Mouse (Mus musculus) liver, adult (tissue): ENCODE measurements around the gene Usp49.

Experiments used
- GATA4 ChIP-seq: IDR thresholded peaks from 2 replicates; pipeline ENCODE4 v1.6.1; 2014; ENCODE audit warnings: mild to moderate bottlenecking, low read length; ENCODE audit not compliant: insufficient replicate concordance

Usp49 gene

GRCm38 (mm10) chr17:47721183-47721582 lies 90.7 kb downstream of the Usp49 start:
- peak; percentile 76; the same call in 1 of the 2 replicates for TF ChIP-seq GATA4

- TF ChIP-seq GATA4 = no peak
These were observed 96.1 kb downstream of the Usp49 start, which contains the start of gene Pgc for GRCm38 (mm10) chr17:47726566-47726965. Pgc (plus strand) TSS chr17:47726842.

GRCm38 (mm10) chr17:47730633-47731575 lies 100.4 kb downstream of the Usp49 start:
- TF ChIP-seq GATA4 = no peak

GRCm38 (mm10) chr17:47735553-47736100 lies 105.1 kb downstream of the Usp49 start:
- no peak for TF ChIP-seq GATA4
